15 mouse cellular contexts compared by ENCODE assay signal in the genomic region with DNA sequence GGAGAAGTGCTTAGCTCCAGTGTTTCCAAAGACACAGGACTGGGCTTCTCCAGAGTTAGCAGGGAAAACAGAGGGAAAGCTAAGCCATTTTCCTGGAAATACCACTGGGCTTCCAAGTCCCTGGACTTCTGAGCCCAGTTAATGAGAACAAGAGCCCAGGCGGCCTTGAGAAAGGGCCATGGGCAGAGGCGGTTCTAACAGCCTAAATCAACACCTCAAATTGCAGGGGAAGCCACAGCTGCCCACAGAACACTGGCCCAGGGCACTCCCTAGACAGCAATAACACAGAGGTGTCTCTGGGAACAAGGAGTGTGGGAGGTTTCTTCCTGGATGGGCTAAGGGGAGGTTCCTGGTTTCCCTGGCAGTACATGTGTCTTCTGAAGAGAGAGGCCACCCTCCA. TPM values are rescaled to one million over a fixed set of nuclear protein-coding genes. Genes with fewer than 3 reads are reported as not detected.
DNase-seq lines count a peak whose midpoint lies in the region; ATAC-seq and TF ChIP-seq lines count a peak whose summit lies in the region.
"Had no signal": no experiment of that assay in that cellular context is flagged by ENCODE, and none has a peak within 500 bp of the region (broad histone marks: within the 10 kb centered on the region; RNA-seq: fewer than 3 reads in every experiment).

No protein-coding gene starts in this region.

- WGBS in hindbrain, embryonic 10.5 days = 60% methylated on average over 2 of the region's 2 CpGs
- 44% methylated on average over 2 of the region's 2 CpGs for WGBS in hindbrain, embryonic 14.5 days
- WGBS in liver, adult 2 months = 21% methylated on average over 2 of the region's 2 CpGs
- WGBS in embryonic facial prominence, embryonic 15.5 days = 47% methylated on average over 2 of the region's 2 CpGs
- 23% methylated on average over 2 of the region's 2 CpGs for WGBS in limb, embryonic 15.5 days

- TF ChIP-seq POLR2A in liver, adult 2 months (IDR thresholded peaks at IDR 0.05; ENCODE audit: extremely low read depth, insufficient read depth, low read length) = no peak

- H3K4me1 ChIP-seq in hindbrain, embryonic 10.5 days (replicated peaks) = peaks cover 24% of the 10 kb centered on the region
- H3K4me1 ChIP-seq in hindbrain, embryonic 14.5 days (replicated peaks; ENCODE audit: control insufficient read depth, insufficient read depth, low read length) = peaks cover 8% of the 10 kb centered on the region; the same call in 1 of the 2 replicates
- H3K4me1 ChIP-seq in liver, adult 2 months (ENCODE audit: control insufficient read depth, insufficient read depth, low read length) = peaks cover 14% of the 10 kb centered on the region
- peaks cover 31% of the 10 kb centered on the region for H3K4me1 ChIP-seq in embryonic facial prominence, embryonic 15.5 days
- peaks cover 32% of the 10 kb centered on the region for H3K4me1 ChIP-seq in limb, embryonic 15.5 days

- H3K9ac ChIP-seq in hindbrain, embryonic 14.5 days = no peak overlapping the region
- no peak overlapping the region for H3K9ac ChIP-seq in liver, adult 2 months (ENCODE audit: low read depth, low read length)
- no peak overlapping the region for H3K9ac ChIP-seq in embryonic facial prominence, embryonic 15.5 days
- H3K9ac ChIP-seq in limb, embryonic 15.5 days = no peak overlapping the region
- H3K9ac ChIP-seq: liver, embryonic 14.5 days; neural tube, embryonic 12.5 days; stomach, embryonic 15.5 days had no signal

- no peaks in the 10 kb centered on the region for H3K9me3 ChIP-seq in hindbrain, embryonic 10.5 days
- H3K9me3 ChIP-seq in hindbrain, embryonic 14.5 days (ENCODE audit: control insufficient read depth, low read length) = no peaks in the 10 kb centered on the region
- no peaks in the 10 kb centered on the region for H3K9me3 ChIP-seq in embryonic facial prominence, embryonic 15.5 days (replicated peaks)
- no peaks in the 10 kb centered on the region for H3K9me3 ChIP-seq in limb, embryonic 15.5 days
- H3K9me3 ChIP-seq: G1E; neural tube, embryonic 12.5 days; stomach, embryonic 15.5 days had no signal

- no peak overlapping the region for H3K4me2 ChIP-seq in hindbrain, embryonic 14.5 days (replicated peaks)
- H3K4me2 ChIP-seq in embryonic facial prominence, embryonic 15.5 days (replicated peaks) = no peak overlapping the region
- no peak overlapping the region for H3K4me2 ChIP-seq in limb, embryonic 15.5 days
- H3K4me2 ChIP-seq: neural tube, embryonic 12.5 days; stomach, embryonic 15.5 days had no signal

- H3K27me3 ChIP-seq in hindbrain, embryonic 10.5 days (ENCODE audit: insufficient read depth, poor library complexity, severe bottlenecking) = peaks cover 32% of the 10 kb centered on the region
- peaks cover 11% of the 10 kb centered on the region; the same call in 1 of the 2 replicates for H3K27me3 ChIP-seq in hindbrain, embryonic 14.5 days (ENCODE audit: control insufficient read depth, insufficient read depth, low read length)
- H3K27me3 ChIP-seq in liver, adult 2 months (ENCODE audit: control insufficient read depth, insufficient read depth, low read length) = no peaks in the 10 kb centered on the region
- H3K27me3 ChIP-seq in embryonic facial prominence, embryonic 15.5 days = no peaks in the 10 kb centered on the region
- H3K27me3 ChIP-seq in limb, embryonic 15.5 days = no peaks in the 10 kb centered on the region
- H3K27me3 ChIP-seq: neural tube, embryonic 12.5 days; stomach, embryonic 15.5 days had no signal

- H3K4me3 ChIP-seq in hindbrain, embryonic 10.5 days = no peak overlapping the region
- H3K4me3 ChIP-seq in hindbrain, embryonic 14.5 days (replicated peaks; ENCODE audit: low read length) = no peak overlapping the region
- no peak overlapping the region for H3K4me3 ChIP-seq in liver, adult 2 months (ENCODE audit: insufficient read depth, low read depth, low read length)
- no peak overlapping the region for H3K4me3 ChIP-seq in embryonic facial prominence, embryonic 15.5 days (replicated peaks)
- H3K4me3 ChIP-seq in limb, embryonic 15.5 days = no peak overlapping the region
- H3K4me3 ChIP-seq: megakaryocyte, embryonic 14.5 days; neural tube, embryonic 12.5 days; stomach, embryonic 15.5 days had no signal

- TF ChIP-seq CTCF in liver, adult 2 months (IDR thresholded peaks at IDR 0.05; ENCODE audit: low read depth, low read length) = no peak

- H3K36me3 ChIP-seq in hindbrain, embryonic 10.5 days = no peaks in the 10 kb centered on the region
- no peaks in the 10 kb centered on the region for H3K36me3 ChIP-seq in hindbrain, embryonic 14.5 days (replicated peaks; ENCODE audit: control insufficient read depth, insufficient read depth)
- no peaks in the 10 kb centered on the region for H3K36me3 ChIP-seq in liver, adult 2 months (ENCODE audit: control insufficient read depth, insufficient read depth, low read length)
- no peaks in the 10 kb centered on the region for H3K36me3 ChIP-seq in embryonic facial prominence, embryonic 15.5 days
- no peaks in the 10 kb centered on the region for H3K36me3 ChIP-seq in limb, embryonic 15.5 days
- H3K36me3 ChIP-seq: G1E; neural tube, embryonic 12.5 days; stomach, embryonic 15.5 days had no signal

- no peak for ATAC-seq in hindbrain, embryonic 14.5 days (ENCODE audit: low FRiP score)
- peak; percentile 39; the same call in 1 of the 2 replicates for ATAC-seq in embryonic facial prominence, embryonic 15.5 days (ENCODE audit: insufficient number of reproducible peaks, low FRiP score, low TSS enrichment, low read depth)
- ATAC-seq in limb, embryonic 15.5 days (ENCODE audit: insufficient number of reproducible peaks, low FRiP score, low TSS enrichment, low read depth) = 0 out of 2 replicates have a peak, but pooled peaks have one; percentile 38
- ATAC-seq: lung, postnatal 0 days had no signal

- peak overlapping the region; percentile 40; the same call in 1 of the 2 replicates for H3K27ac ChIP-seq in hindbrain, embryonic 10.5 days
- no peak overlapping the region for H3K27ac ChIP-seq in hindbrain, embryonic 14.5 days
- no peak overlapping the region for H3K27ac ChIP-seq in liver, adult 2 months (replicated peaks; ENCODE audit: insufficient read depth, low read depth, low read length)
- H3K27ac ChIP-seq in embryonic facial prominence, embryonic 15.5 days (replicated peaks) = peak overlapping the region; percentile 65
- peak overlapping the region; percentile 83 for H3K27ac ChIP-seq in limb, embryonic 15.5 days
- H3K27ac ChIP-seq: liver, embryonic 14.5 days; neural tube, embryonic 12.5 days; stomach, embryonic 15.5 days had no signal

- DNase-seq in hindbrain, embryonic 10.5 days (ENCODE audit: low spot score) = no peak
- DNase-seq in hindbrain, embryonic 14.5 days (ENCODE audit: low spot score) = no peak
- peak; percentile 50 for DNase-seq in liver, adult 2 months (ENCODE audit: extremely low read depth, low read depth, low spot score)
- no peak for DNase-seq in liver
- DNase-seq in c-Kit-positive CD71-positive TER-119-positive erythroid progenitor cells, embryonic 14.5 days (ENCODE audit: low spot score) = no peak
- DNase-seq: cerebellum, adult 18-20 months; retina, postnatal 1 day had no signal

- H3K79me2 ChIP-seq in liver, adult 2 months (ENCODE audit: control insufficient read depth, insufficient read depth, low read length) = peaks cover 46% of the 10 kb centered on the region; the same call in 1 of the 2 replicates

RNA-seq across cellular contexts. Expression of a gene that starts 18.3 kb away (rescaled TPM):
- 5.7 and 6.7 TPM in 2 replicates for polyA plus RNA-seq in hindbrain, embryonic 10.5 days (2016; fragmentation: Nextera tagmentation; extraction: Ambion mirVana)
- 6.1 and 7.2 TPM in 2 replicates for polyA plus RNA-seq in hindbrain, embryonic 14.5 days (2014; fragmentation: Nextera tagmentation; extraction: Ambion mirVana)
- 22.4 and 25.0 TPM in 2 replicates for total RNA-seq in liver, adult 2 months (2014; rRNA removed)
- polyA plus RNA-seq in liver, adult 2 months (2012; rRNA removed) = 16.3 and 17.2 TPM in 2 replicates
- polyA plus RNA-seq in embryonic facial prominence, embryonic 15.5 days (2015; fragmentation: Nextera tagmentation; extraction: Ambion mirVana) = 10.8 TPM in 2 replicates
- 17.5 and 18.7 TPM in 2 replicates for polyA plus RNA-seq in limb, embryonic 15.5 days (2015; fragmentation: Nextera tagmentation; extraction: Ambion mirVana)

Comparison
In these comparisons a context has a peak if more than half of its experiments do, and no peak if none do; other contexts are left out.
1. H3K27ac ChIP-seq: peak in hindbrain, embryonic 10.5 days (single experiment), embryonic facial prominence, embryonic 15.5 days (single experiment) and limb, embryonic 15.5 days (single experiment); none in hindbrain, embryonic 14.5 days (single experiment) and liver, adult 2 months (single experiment).